Mouse (Mus musculus) neural tube, embryonic 14.5 days (tissue): ENCODE results near the gene Grhpr. TPM values are rescaled to one million over a fixed set of nuclear protein-coding genes. Genes with fewer than 3 reads are reported as not detected.
"Not testable (repeated sequence)": the region's sequence is repeated elsewhere in the genome, so short reads cannot be mapped to it uniquely, and the experiment has no call there.

ENCODE experiments used
- ATAC-seq: fragments of 200-750 bp; cut with Nextera tagmentation; 2 replicates; pipeline ENCODE4 v1.8.0; 2017; ENCODE audit warnings: low read depth, mild to moderate bottlenecking, moderate TSS enrichment, moderate library complexity
- H3K27ac ChIP-seq: fragments of 300-500 bp; sonication (generic); 2 replicates; pipeline ENCODE4 v1.5.1; 2014; ENCODE audit warnings: low read depth, mild to moderate bottlenecking, control low read depth, low read length, moderate library complexity, mixed read lengths
- H3K27me3 ChIP-seq: fragments of 300-500 bp; sonication (generic); 2 replicates; pipeline ENCODE4 v1.6.1; 2014; ENCODE audit warnings: low read length; ENCODE audit not compliant: control insufficient read depth, insufficient read depth
- H3K36me3 ChIP-seq: fragments of 300-500 bp; sonication (generic); 2 replicates; pipeline ENCODE4 v1.6.1; 2014; ENCODE audit warnings: low read length, mixed read lengths; ENCODE audit not compliant: control insufficient read depth, insufficient read depth
- H3K4me1 ChIP-seq: fragments of 300-500 bp; sonication (generic); 2 replicates; pipeline ENCODE4 v1.6.1; 2014; ENCODE audit warnings: low read length; ENCODE audit not compliant: control insufficient read depth, insufficient read depth
- H3K4me2 ChIP-seq: fragments of 300-500 bp; sonication (generic); 2 replicates; pipeline ENCODE4 v1.6.1; 2014; ENCODE audit warnings: mild to moderate bottlenecking, low read depth, low read length, control low read depth
- H3K4me3 ChIP-seq: fragments of 300-500 bp; sonication (generic); 2 replicates; pipeline ENCODE4 v1.5.1; 2014; ENCODE audit warnings: low read depth, low read length, control low read depth, mixed read lengths
- H3K9ac ChIP-seq: fragments of 300-500 bp; sonication (generic); replicated peaks from 2 replicates; pipeline ENCODE4 v1.6.1; 2014; ENCODE audit warnings: low read depth, mild to moderate bottlenecking, control low read depth, low read length, mixed read lengths
- H3K9me3 ChIP-seq: fragments of 300-500 bp; sonication (generic); 2 replicates; pipeline ENCODE4 v1.6.1; 2016; ENCODE audit warnings: low read length; ENCODE audit not compliant: control insufficient read depth
- WGBS: fragments of 180-500 bp; shearing (Covaris S2); extraction: QIAGEN DNeasy Blood & Tissue Kit; methylation state at CpG from one replicate; pipeline ENCODE4 v1.1.7; 2014; 5-methylcytosine and 5-hydroxymethylcytosine counted together
- polyA plus RNA-seq: library from polyadenylated mRNA; unstranded; fragments of >200 nt; fragmentation: Nextera tagmentation; extraction: Ambion mirVana; gene quantifications from 2 replicates; pipeline ENCODE4 v1.2.1, GENCODE M21; 2014

Grhpr gene
- polyA plus RNA-seq, 1 experiment from 2014 or later = 29.7 TPM

DNA sequence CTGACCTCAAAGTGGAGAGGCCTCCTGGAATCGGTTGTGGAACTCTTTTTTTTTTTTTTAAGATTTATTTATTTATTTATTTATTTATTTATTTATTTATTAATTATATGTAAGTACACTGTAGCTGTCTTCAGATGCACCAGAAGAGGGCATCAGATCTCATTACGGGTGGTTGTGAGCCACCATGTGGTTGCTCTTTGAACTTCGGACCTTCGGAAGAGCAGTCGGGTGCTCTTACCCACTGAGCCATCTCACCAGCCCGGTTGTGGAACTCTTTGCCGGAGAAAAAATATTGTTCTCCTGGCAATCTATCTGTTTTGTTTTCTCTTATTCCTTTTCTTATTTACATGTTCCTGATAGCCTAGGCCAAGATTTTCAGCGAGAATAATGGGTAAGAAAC, 57.7 kb downstream of the Grhpr start:
- H3K27me3 ChIP-seq, H3K9me3 ChIP-seq, H3K4me2 ChIP-seq, H3K4me3 ChIP-seq, ATAC-seq, H3K4me1 ChIP-seq, H3K9ac ChIP-seq, H3K27ac ChIP-seq: not testable (repeated sequence)
- peaks cover 16% of the 10 kb centered on the region for H3K36me3 ChIP-seq
- 63% methylated on average over 8 of the region's 8 CpGs for WGBS

DNA sequence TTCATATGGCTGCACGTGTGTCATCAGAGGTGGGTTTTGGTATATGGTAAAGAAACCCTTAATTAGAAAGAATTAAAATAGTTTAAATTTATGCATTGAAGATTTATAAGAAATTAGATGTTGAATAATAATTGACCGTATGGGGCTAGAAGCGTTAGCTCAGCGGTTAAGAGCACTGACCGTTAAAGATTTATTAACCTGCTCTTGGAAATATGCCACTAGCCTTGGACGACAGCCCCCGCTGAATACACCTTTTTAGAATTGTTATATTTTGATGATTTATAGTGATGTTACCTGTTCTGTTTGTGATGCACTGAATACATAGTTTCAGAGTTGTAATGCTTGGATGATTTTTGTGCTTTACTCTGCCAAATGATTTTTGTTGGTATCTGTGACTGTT, 58.4 kb downstream of the Grhpr start:
- 93% methylated on average over 7 of the region's 7 CpGs for WGBS
- not testable (repeated sequence) for H3K4me1 ChIP-seq, H3K27me3 ChIP-seq, H3K9me3 ChIP-seq, H3K9ac ChIP-seq, H3K4me2 ChIP-seq, ATAC-seq, H3K27ac ChIP-seq, H3K4me3 ChIP-seq
- peaks cover 19% of the 10 kb centered on the region for H3K36me3 ChIP-seq

Other genes starting within 250 kb of the Grhpr start
- gene Zcchc7, start 225.5 kb upstream of the Grhpr start, polyA plus RNA-seq = 39.5 and 53.6 TPM in 2 replicates
- 43.5 and 47.3 TPM in 2 replicates for gene Zbtb5, start 31.0 kb downstream of the Grhpr start, polyA plus RNA-seq
- gene Polr1e, start 37.2 kb downstream of the Grhpr start, polyA plus RNA-seq = 36.3 and 42.8 TPM in 2 replicates
- 12.9 and 14.5 TPM in 2 replicates for gene Fbxo10, start 103.2 kb downstream of the Grhpr start, polyA plus RNA-seq
- gene Tomm5, start 126.7 kb downstream of the Grhpr start, polyA plus RNA-seq = 161 and 166 TPM in 2 replicates
- 2.2 and 2.9 TPM in 2 replicates for gene Frmpd1, start 203.5 kb downstream of the Grhpr start, polyA plus RNA-seq